Mouse (Mus musculus): ENCODE measurements around the gene Trex1. TPM values are rescaled to one million over a fixed set of nuclear protein-coding genes. Genes with fewer than 3 reads are reported as not detected.

Gene Trex1
- polyA plus RNA-seq, 1 experiment from 2014 or later: 11.9 TPM

DNA sequence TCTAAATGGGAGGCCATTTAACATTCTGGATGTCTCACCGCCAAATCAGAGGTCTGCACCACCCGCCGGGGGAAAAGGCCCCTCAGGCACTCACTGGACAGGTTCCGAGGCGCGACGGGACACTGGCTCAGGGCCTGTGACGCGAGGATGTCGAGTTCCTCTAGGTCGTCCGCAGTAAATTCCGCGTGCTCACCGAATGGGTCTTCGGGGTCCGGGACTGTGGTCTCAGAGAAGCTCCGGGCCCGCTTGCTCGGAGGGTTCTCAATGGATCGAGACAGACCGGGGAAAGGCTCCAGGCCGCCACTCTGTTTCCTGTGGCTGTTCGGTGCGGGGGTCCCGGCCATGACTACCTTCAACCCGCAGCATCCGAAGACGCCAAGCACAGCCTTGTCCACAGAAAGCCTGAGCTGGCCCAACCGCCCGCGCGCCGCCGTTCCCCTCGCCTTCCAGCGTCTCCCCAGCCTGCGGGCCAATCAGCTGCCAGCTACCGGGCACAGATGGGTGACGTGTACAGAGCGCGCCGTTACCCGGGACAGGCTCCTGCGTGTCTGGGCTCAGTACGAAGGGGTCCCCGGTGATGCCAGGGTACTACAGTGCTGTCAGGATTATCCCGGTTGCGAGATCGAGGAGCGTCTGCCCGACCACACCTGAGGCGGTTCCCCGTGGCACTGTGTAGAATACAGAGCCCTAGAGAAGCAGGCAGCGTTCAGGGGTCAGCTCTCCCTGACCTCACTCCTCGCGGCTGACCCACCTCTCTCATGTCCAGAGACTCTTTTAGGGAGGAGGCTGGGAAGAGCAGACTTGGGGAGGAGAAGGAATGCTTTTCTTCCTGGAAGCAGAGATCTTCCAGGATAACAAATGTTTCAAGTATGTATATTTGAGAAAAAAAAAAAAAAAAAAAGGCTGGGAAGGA, 14.4 kb upstream of the Trex1 start, which contains the start of gene Atrip:
Gene Atrip (minus strand): TSS at position 464 of the 913 bp plus-strand sequence.
- H3K36me3 ChIP-seq (ENCODE audit: control insufficient read depth, insufficient read depth, low read length): peaks cover 38% of the 10 kb centered on the region
- peak within 1 kb of the TSS; percentile 89 for H3K9ac ChIP-seq (ENCODE audit: low read length)
- peak within 1 kb of the TSS; percentile 68 for H3K27ac ChIP-seq (ENCODE audit: low read depth, low read length)
- H3K4me2 ChIP-seq (ENCODE audit: low read length): peak within 1 kb of the TSS; percentile 92
- under 1% methylated on average over 57 of the region's 57 CpGs for WGBS
- DNase-seq (ENCODE audit: low spot score) (peak; percentile 95), ATAC-seq (peak; percentile 100)
- no peaks in the 10 kb centered on the region for H3K27me3 ChIP-seq (replicated peaks; ENCODE audit: control insufficient read depth, insufficient read depth, low read length)
- peaks cover 9% of the 10 kb centered on the region for H3K4me1 ChIP-seq (ENCODE audit: control insufficient read depth, insufficient read depth, low read length)
- no peaks in the 10 kb centered on the region for H3K9me3 ChIP-seq (replicated peaks; ENCODE audit: control insufficient read depth, low read length)
- peak within 1 kb of the TSS; percentile 82 for H3K4me3 ChIP-seq (ENCODE audit: low read depth, low read length)

GRCm38 (mm10) chr9:109068095-109068735, 8.7 kb upstream of the Trex1 start:
- no peak overlapping the region for H3K9ac ChIP-seq (ENCODE audit: low read length)
- no peak overlapping the region for H3K4me2 ChIP-seq (ENCODE audit: low read length)
- H3K4me1 ChIP-seq (ENCODE audit: control insufficient read depth, insufficient read depth, low read length): peaks cover 8% of the 10 kb centered on the region
- no peaks in the 10 kb centered on the region for H3K9me3 ChIP-seq (replicated peaks; ENCODE audit: control insufficient read depth, low read length)
- H3K4me3 ChIP-seq (ENCODE audit: low read depth, low read length): no peak overlapping the region
- H3K27ac ChIP-seq (ENCODE audit: low read depth, low read length): no peak overlapping the region
- DNase-seq (ENCODE audit: low spot score): no peak
- H3K36me3 ChIP-seq (ENCODE audit: control insufficient read depth, insufficient read depth, low read length): peaks cover 87% of the 10 kb centered on the region
- no peaks in the 10 kb centered on the region for H3K27me3 ChIP-seq (replicated peaks; ENCODE audit: control insufficient read depth, insufficient read depth, low read length)
- 92% methylated on average over 3 of the region's 3 CpGs for WGBS
- ATAC-seq: no peak

DNA sequence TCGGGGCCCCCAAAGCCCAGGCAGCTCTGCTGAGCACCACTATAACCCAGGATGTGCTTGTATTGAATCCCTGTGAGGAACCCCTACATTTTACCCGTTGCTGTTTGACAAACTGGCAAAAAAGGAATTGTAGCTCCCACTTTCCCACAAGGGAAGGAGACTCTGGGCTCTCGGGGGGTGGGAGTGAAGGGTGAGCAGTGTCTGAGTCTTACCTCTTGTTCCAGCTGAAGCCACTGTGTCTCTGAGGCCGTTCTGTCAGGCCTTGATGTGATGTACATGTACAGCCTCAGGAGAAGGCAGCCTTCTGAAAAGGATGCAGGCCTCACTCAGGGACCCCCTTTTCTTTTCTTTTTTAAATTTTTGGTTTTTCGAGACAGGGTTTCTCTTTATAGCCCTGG, 1.4 kb upstream of the Trex1 start:
- Histone ChIP-seq H3K4me3 (ENCODE audit: low read depth, low read length) (no peak overlapping the region), H3K4me2 (ENCODE audit: low read length) (no peak overlapping the region), H3K27ac (ENCODE audit: low read depth, low read length) (no peak overlapping the region), H3K36me3 (ENCODE audit: control insufficient read depth, insufficient read depth, low read length) (peaks cover 81% of the 10 kb centered on the region), H3K9ac (ENCODE audit: low read length) (no peak overlapping the region), H3K27me3 (replicated peaks; ENCODE audit: control insufficient read depth, insufficient read depth, low read length) (no peaks in the 10 kb centered on the region), H3K4me1 (ENCODE audit: control insufficient read depth, insufficient read depth, low read length) (no peaks in the 10 kb centered on the region), H3K9me3 (replicated peaks; ENCODE audit: control insufficient read depth, low read length) (no peaks in the 10 kb centered on the region)
- no peak for ATAC-seq
- no peak for DNase-seq (ENCODE audit: low spot score)
- 92% methylated on average over 5 of the region's 5 CpGs for WGBS

DNA sequence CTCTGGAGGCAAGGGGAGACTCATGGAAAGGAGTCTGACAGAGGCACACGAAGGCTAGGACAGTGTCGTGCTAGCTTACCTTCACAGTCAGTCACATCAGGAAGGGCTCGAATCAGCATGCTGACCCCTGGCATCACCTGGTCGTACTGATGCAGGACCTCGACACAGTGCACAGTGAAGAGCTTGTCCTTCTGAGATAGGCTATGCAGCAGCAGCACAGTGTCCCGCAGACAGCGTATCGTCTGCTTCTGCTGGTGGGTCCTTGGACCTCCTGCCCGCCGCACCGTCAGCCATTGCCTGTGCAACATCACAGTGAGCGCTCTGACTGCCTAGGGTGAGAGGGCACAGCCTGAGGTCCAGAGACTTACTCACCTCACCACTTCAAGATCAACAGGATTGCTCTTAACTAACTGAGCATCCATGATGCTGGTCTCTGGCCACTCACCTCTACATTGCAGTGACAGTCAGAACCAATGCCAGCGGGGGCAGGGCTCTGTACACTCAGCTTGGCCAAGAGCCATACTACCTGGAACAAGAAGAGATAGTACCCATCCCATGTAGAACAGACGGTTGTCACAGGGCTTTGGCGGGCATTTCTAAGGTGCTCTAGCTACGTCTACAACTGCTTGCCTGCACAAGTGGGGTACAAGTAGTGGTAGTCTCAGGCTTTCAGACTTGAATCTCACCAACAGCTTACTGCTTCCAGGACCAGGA, 807 bp upstream of the Trex1 start:
- Histone ChIP-seq H3K27ac (ENCODE audit: low read depth, low read length) (no peak overlapping the region), H3K36me3 (ENCODE audit: control insufficient read depth, insufficient read depth, low read length) (peaks cover 76% of the 10 kb centered on the region), H3K9me3 (replicated peaks; ENCODE audit: control insufficient read depth, low read length) (no peaks in the 10 kb centered on the region), H3K4me2 (ENCODE audit: low read length) (no peak overlapping the region), H3K9ac (ENCODE audit: low read length) (no peak overlapping the region), H3K4me1 (ENCODE audit: control insufficient read depth, insufficient read depth, low read length) (no peaks in the 10 kb centered on the region), H3K4me3 (ENCODE audit: low read depth, low read length) (no peak overlapping the region), H3K27me3 (replicated peaks; ENCODE audit: control insufficient read depth, insufficient read depth, low read length) (no peaks in the 10 kb centered on the region)
- WGBS: 92% methylated on average over 16 of the region's 16 CpGs
- ATAC-seq (peak; percentile 14; the same call in 1 of the 2 replicates), DNase-seq (ENCODE audit: low spot score) (no peak)

GRCm38 (mm10) chr9:109058006-109058765, 1.3 kb downstream of the Trex1 start:
- no peaks in the 10 kb centered on the region for H3K27me3 ChIP-seq (replicated peaks; ENCODE audit: control insufficient read depth, insufficient read depth, low read length)
- DNase-seq (ENCODE audit: low spot score): no peak
- ATAC-seq: no peak
- no peak overlapping the region for H3K27ac ChIP-seq (ENCODE audit: low read depth, low read length)
- H3K36me3 ChIP-seq (ENCODE audit: control insufficient read depth, insufficient read depth, low read length): peaks cover 54% of the 10 kb centered on the region
- H3K9ac ChIP-seq (ENCODE audit: low read length): peak overlapping the region; percentile 64; the same call in 1 of the 2 replicates
- no peak overlapping the region for H3K4me2 ChIP-seq (ENCODE audit: low read length)
- H3K4me1 ChIP-seq (ENCODE audit: control insufficient read depth, insufficient read depth, low read length): 0 out of 2 replicates have a peak, but pooled peaks cover 2% of the 10 kb centered on the region
- H3K4me3 ChIP-seq (ENCODE audit: low read depth, low read length): no peak overlapping the region
- no peaks in the 10 kb centered on the region for H3K9me3 ChIP-seq (replicated peaks; ENCODE audit: control insufficient read depth, low read length)
- 96% methylated on average over 19 of the region's 19 CpGs for WGBS

DNA sequence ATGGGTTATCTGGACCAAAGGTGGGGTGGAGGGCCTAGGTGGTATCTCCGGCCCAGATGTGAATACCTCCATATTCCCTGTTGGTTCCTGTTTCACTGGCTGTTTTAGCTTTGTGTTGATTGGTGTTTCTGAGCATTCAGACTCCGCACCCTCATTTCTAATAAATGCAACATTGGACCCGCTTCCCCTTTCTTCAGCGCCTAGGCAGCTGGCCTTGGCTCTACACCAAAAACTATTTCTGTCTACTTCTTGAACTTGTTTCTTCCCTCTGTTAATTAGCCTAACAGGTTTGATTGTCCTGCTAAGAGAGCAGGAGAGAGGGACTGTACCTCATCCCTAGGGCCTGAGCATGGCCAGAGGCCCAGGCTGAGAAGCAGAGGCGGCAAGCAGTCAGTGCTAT, 2.0 kb downstream of the Trex1 start:
- ATAC-seq: no peak
- Histone ChIP-seq H3K4me2 (ENCODE audit: low read length) (no peak overlapping the region), H3K36me3 (ENCODE audit: control insufficient read depth, insufficient read depth, low read length) (peaks cover 48% of the 10 kb centered on the region), H3K9ac (ENCODE audit: low read length) (no peak overlapping the region), H3K27ac (ENCODE audit: low read depth, low read length) (no peak overlapping the region), H3K27me3 (replicated peaks; ENCODE audit: control insufficient read depth, insufficient read depth, low read length) (no peaks in the 10 kb centered on the region), H3K4me1 (ENCODE audit: control insufficient read depth, insufficient read depth, low read length) (0 out of 2 replicates have a peak, but pooled peaks cover 2% of the 10 kb centered on the region), H3K4me3 (ENCODE audit: low read depth, low read length) (no peak overlapping the region), H3K9me3 (replicated peaks; ENCODE audit: control insufficient read depth, low read length) (no peaks in the 10 kb centered on the region)
- WGBS: 92% methylated on average over 5 of the region's 5 CpGs
- no peak for DNase-seq (ENCODE audit: low spot score)

GRCm38 (mm10) chr9:109056916-109057315, 2.6 kb downstream of the Trex1 start:
- 84% methylated on average over 4 of the region's 4 CpGs for WGBS
- no peak overlapping the region for H3K27ac ChIP-seq (ENCODE audit: low read depth, low read length)
- DNase-seq (ENCODE audit: low spot score): no peak

DNA sequence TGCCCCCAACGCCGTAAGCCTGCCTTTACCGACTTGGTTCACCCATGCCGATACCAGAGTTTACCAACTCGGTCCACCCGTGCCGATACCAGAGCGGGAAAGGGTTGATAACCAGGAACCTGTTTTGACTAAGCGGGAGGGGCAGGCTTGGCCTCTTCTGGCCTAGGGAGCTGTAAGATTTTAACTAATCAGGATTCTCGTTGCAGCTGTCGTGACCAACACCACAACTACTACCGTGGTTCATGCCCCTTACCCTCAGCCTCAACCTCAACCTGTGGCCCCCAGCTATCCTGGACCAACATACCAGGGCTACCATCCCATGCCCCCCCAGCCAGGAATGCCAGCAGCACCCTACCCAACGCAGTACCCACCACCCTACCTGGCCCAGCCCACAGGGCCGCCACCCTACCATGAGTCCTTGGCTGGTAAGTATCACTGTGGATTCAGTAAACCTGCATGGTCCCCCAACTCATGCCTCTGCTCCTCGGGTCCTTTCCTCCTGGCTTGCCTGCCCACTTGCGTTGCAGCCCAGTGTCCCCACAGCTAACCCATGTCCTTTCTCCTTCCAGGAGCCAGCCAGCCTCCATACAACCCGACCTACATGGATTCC, 3.3 kb downstream of the Trex1 start:
- H3K36me3 ChIP-seq (ENCODE audit: control insufficient read depth, insufficient read depth, low read length): peaks cover 38% of the 10 kb centered on the region
- H3K9ac ChIP-seq (ENCODE audit: low read length): no peak overlapping the region
- H3K27me3 ChIP-seq (replicated peaks; ENCODE audit: control insufficient read depth, insufficient read depth, low read length): no peaks in the 10 kb centered on the region
- WGBS: 94% methylated on average over 17 of the region's 17 CpGs
- H3K4me3 ChIP-seq (ENCODE audit: low read depth, low read length): no peak overlapping the region
- no peak overlapping the region for H3K27ac ChIP-seq (ENCODE audit: low read depth, low read length)
- no peak for ATAC-seq
- H3K4me1 ChIP-seq (ENCODE audit: control insufficient read depth, insufficient read depth, low read length): 0 out of 2 replicates have a peak, but pooled peaks cover 2% of the 10 kb centered on the region
- no peak for DNase-seq (ENCODE audit: low spot score)
- no peak overlapping the region for H3K4me2 ChIP-seq (ENCODE audit: low read length)
- no peaks in the 10 kb centered on the region for H3K9me3 ChIP-seq (replicated peaks; ENCODE audit: control insufficient read depth, low read length)

More at GRCm38 (mm10) chr9:109056916-109057315, 2.6 kb downstream of the Trex1 start:
- Histone ChIP-seq H3K4me1 (ENCODE audit: control insufficient read depth, insufficient read depth, low read length) (0 out of 2 replicates have a peak, but pooled peaks cover 2% of the 10 kb centered on the region), H3K9me3 (replicated peaks; ENCODE audit: control insufficient read depth, low read length) (no peaks in the 10 kb centered on the region), H3K4me2 (ENCODE audit: low read length) (no peak overlapping the region), H3K4me3 (ENCODE audit: low read depth, low read length) (no peak overlapping the region), H3K27me3 (replicated peaks; ENCODE audit: control insufficient read depth, insufficient read depth, low read length) (no peaks in the 10 kb centered on the region), H3K36me3 (ENCODE audit: control insufficient read depth, insufficient read depth, low read length) (peaks cover 42% of the 10 kb centered on the region), H3K9ac (ENCODE audit: low read length) (no peak overlapping the region)
- ATAC-seq: no peak
